Mouse (Mus musculus): Measurements from ENCODE around the gene Bahd1. TPM values are rescaled to one million over a fixed set of nuclear protein-coding genes. Genes with fewer than 3 reads are reported as not detected.

The Bahd1 gene
- polyA plus RNA-seq, 1 experiment from 2014 or later = 6.5 TPM

DNA sequence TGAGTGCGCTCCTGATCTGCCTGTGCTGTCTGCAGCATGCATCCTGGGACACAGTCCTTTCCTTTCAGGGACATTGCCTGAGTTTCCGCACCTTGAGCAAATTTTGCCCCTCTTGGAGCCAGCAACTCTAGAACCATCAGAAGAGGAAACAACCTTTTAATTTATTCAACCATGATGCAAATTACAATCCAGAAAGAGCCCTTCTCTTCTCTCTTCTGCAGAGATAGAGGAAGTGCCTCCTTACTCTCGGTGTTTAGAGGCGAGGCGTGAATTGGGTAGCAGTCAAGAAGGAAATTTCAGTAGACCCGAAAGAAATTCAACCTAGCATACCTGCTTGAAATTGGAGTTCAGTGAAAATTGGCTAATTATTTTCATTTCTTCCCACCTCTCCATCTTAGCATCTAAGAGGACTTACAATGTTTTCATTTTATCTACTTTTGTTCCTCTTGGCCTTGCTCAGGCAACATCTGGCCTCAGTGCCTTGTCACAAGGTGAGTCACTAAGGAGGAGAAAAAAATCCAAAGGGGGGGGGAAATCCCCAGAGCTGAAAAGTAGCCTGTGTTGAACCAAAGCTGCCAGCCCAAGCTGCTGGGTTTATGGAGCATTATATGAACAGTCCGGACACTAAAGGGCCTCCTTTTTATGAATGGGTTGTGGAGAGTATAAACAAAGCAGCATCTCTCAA is 5.4 kb downstream of the Bahd1 start:
- H3K4me3 ChIP-seq (replicated peaks; ENCODE audit: low read length) = no peak overlapping the region
- H3K36me3 ChIP-seq (ENCODE audit: control insufficient read depth, insufficient read depth) = no peaks in the 10 kb centered on the region
- peaks cover 2% of the 10 kb centered on the region for H3K27me3 ChIP-seq (replicated peaks; ENCODE audit: control insufficient read depth, insufficient read depth, low read length)
- H3K4me1 ChIP-seq (replicated peaks; ENCODE audit: control insufficient read depth, insufficient read depth, low read length) = peaks cover 29% of the 10 kb centered on the region
- H3K4me2 ChIP-seq (ENCODE audit: low read length) = no peak overlapping the region
- H3K9ac ChIP-seq (replicated peaks; ENCODE audit: low read depth, low read length) = no peak overlapping the region
- ATAC-seq = no peak
- H3K9me3 ChIP-seq (ENCODE audit: control insufficient read depth, low read length) = no peaks in the 10 kb centered on the region
- WGBS = 71% methylated on average over 7 of the region's 7 CpGs
- no peak overlapping the region for H3K27ac ChIP-seq (ENCODE audit: low read length)

DNA sequence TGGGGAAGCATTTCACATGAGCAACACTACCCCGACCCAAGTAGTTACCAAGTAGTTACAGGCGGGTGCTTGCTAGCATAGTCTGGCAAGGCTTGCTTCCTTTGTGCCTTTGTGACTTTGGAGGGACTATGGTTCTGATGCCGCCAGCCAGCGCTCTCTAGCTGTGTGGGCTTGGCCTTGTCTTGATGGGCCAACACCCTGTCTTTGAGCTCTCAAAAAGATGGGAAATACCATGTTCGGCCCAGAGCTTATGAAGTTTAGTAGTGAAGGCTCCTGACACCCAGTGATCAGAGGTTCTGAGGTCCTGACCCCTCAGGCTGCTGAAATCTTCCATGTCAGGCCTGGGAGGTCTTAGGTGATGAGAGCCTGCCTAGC is 5.9 kb downstream of the Bahd1 start:
- no peak overlapping the region for H3K4me3 ChIP-seq (replicated peaks; ENCODE audit: low read length)
- H3K4me1 ChIP-seq (replicated peaks; ENCODE audit: control insufficient read depth, insufficient read depth, low read length) = peaks cover 26% of the 10 kb centered on the region
- no peak for ATAC-seq
- H3K4me2 ChIP-seq (ENCODE audit: low read length) = no peak overlapping the region
- H3K9ac ChIP-seq (replicated peaks; ENCODE audit: low read depth, low read length) = no peak overlapping the region
- H3K9me3 ChIP-seq (ENCODE audit: control insufficient read depth, low read length) = no peaks in the 10 kb centered on the region
- WGBS = 68% methylated on average over 5 of the region's 5 CpGs
- no peak overlapping the region for H3K27ac ChIP-seq (ENCODE audit: low read length)
- H3K27me3 ChIP-seq (replicated peaks; ENCODE audit: control insufficient read depth, insufficient read depth, low read length) = no peaks in the 10 kb centered on the region
- no peaks in the 10 kb centered on the region for H3K36me3 ChIP-seq (ENCODE audit: control insufficient read depth, insufficient read depth)

DNA sequence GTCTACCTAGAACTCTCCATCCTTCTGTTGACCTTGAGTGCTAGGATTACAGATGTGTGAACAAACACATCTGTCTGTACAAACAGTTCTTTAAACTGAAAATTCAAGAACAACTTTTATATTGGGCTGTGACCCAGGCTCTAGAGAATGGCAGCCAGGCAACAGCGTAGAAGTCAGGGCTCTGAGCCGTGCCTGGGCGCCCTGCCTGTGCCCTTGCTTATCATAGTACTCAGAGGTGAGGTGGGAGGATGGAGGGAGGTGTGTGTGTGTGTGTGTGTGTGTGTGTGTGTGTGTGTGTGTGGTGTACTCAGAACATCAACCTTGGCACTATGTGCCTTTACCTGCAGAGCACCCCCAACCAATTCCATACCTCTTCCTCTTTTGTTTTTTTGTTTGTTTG is 7.6 kb downstream of the Bahd1 start:
- no peak overlapping the region for H3K4me2 ChIP-seq (ENCODE audit: low read length)
- H3K9ac ChIP-seq (replicated peaks; ENCODE audit: low read depth, low read length) = no peak overlapping the region
- H3K4me3 ChIP-seq (replicated peaks; ENCODE audit: low read length) = no peak overlapping the region
- H3K9me3 ChIP-seq (ENCODE audit: control insufficient read depth, low read length) = no peaks in the 10 kb centered on the region
- 91% methylated on average over 3 of the region's 3 CpGs for WGBS
- no peaks in the 10 kb centered on the region for H3K36me3 ChIP-seq (ENCODE audit: control insufficient read depth, insufficient read depth)
- H3K27me3 ChIP-seq (replicated peaks; ENCODE audit: control insufficient read depth, insufficient read depth, low read length) = no peaks in the 10 kb centered on the region
- no peak for ATAC-seq
- H3K27ac ChIP-seq (ENCODE audit: low read length) = no peak overlapping the region
- peaks cover 24% of the 10 kb centered on the region for H3K4me1 ChIP-seq (replicated peaks; ENCODE audit: control insufficient read depth, insufficient read depth, low read length)

DNA sequence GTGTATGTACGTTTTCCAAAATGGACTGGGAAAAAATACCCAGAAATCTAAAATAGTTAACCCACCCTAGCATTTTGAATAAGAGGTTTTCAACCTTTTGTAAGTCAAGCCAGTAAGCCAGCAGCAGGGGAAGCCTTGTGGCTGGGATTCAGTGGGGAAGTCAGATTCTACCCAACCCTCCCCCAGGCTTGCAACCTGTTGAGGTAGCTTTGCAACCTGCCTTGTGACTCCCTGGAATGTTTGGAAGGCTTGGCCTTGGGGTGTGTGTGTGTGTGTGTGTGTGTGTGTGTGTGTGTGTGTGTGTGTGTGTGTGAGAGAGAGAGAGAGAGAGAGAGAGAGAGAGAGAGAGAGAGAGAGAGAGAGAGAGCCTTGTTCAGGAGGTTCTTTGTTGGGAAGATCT is 9.0 kb downstream of the Bahd1 start:
- no peaks in the 10 kb centered on the region for H3K27me3 ChIP-seq (replicated peaks; ENCODE audit: control insufficient read depth, insufficient read depth, low read length)
- no peak overlapping the region for H3K4me3 ChIP-seq (replicated peaks; ENCODE audit: low read length)
- H3K9me3 ChIP-seq (ENCODE audit: control insufficient read depth, low read length) = no peaks in the 10 kb centered on the region
- H3K27ac ChIP-seq (ENCODE audit: low read length) = no peak overlapping the region
- H3K36me3 ChIP-seq (ENCODE audit: control insufficient read depth, insufficient read depth) = no peaks in the 10 kb centered on the region
- no peak overlapping the region for H3K9ac ChIP-seq (replicated peaks; ENCODE audit: low read depth, low read length)
- ATAC-seq = no peak
- H3K4me2 ChIP-seq (ENCODE audit: low read length) = no peak overlapping the region
- peaks cover 23% of the 10 kb centered on the region for H3K4me1 ChIP-seq (replicated peaks; ENCODE audit: control insufficient read depth, insufficient read depth, low read length)
- 55% methylated on average over 1 of the region's 1 CpGs for WGBS

DNA sequence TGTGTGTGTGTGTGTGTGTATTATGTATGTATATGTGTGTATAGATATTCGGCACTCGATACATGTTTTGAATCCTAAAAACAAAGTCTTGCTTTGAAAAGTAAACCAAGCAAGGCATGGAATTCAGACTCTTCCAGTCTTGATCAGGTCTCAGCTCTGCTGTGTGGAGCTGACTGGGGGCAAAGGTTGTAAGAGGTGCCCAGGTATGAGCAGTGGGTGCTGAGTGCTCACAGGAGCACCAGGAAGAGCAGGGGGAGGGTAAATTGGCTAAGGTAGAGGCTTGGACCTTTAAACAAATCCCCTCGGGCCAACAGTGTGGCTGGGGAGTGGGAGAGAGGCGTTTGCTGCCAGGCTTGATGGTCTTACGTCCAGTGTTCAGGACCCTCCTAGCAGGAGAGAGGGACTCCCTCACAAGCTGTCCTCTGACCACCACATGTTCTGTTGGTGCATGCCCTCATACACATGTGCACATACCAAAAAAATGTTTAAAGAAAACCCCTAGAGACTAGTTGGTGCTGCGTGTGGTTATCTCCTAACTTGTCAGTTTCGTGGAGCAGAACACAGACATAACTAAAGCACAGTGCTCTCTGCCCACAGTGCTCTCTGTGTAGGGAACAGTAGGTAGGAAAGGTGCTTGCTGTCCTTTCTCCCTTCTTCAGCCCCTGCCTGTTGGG is 10.6 kb downstream of the Bahd1 start:
- Histone ChIP-seq H3K27ac (ENCODE audit: low read length) (no peak overlapping the region), H3K4me3 (replicated peaks; ENCODE audit: low read length) (no peak overlapping the region), H3K4me2 (ENCODE audit: low read length) (no peak overlapping the region), H3K4me1 (replicated peaks; ENCODE audit: control insufficient read depth, insufficient read depth, low read length) (peaks cover 21% of the 10 kb centered on the region), H3K36me3 (ENCODE audit: control insufficient read depth, insufficient read depth) (no peaks in the 10 kb centered on the region), H3K9ac (replicated peaks; ENCODE audit: low read depth, low read length) (no peak overlapping the region), H3K9me3 (ENCODE audit: control insufficient read depth, low read length) (no peaks in the 10 kb centered on the region), H3K27me3 (replicated peaks; ENCODE audit: control insufficient read depth, insufficient read depth, low read length) (no peaks in the 10 kb centered on the region)
- no peak for ATAC-seq
- 80% methylated on average over 7 of the region's 7 CpGs for WGBS

DNA sequence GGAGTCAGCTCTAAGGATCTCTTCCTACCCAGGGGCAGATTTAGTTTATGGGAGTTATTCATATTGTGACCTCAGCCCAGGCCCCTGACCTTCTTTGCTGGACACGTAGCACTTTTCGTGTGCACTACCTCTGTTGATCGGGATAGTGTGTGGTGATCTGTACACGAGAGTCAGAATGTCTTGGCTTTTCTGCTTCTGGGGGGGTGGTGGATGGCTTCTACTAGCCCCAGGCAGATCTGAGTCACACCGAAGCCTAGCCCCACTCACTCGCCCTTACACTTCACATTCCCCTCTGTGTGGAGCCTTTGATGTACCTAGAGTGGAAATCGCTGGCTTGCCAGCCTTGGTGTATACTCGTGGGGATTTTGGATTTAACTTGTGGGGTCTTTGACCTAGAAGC is 12.5 kb downstream of the Bahd1 start:
- Histone ChIP-seq H3K27me3 (replicated peaks; ENCODE audit: control insufficient read depth, insufficient read depth, low read length) (no peaks in the 10 kb centered on the region), H3K4me1 (replicated peaks; ENCODE audit: control insufficient read depth, insufficient read depth, low read length) (peaks cover 21% of the 10 kb centered on the region), H3K27ac (ENCODE audit: low read length) (no peak overlapping the region), H3K9ac (replicated peaks; ENCODE audit: low read depth, low read length) (no peak overlapping the region), H3K9me3 (ENCODE audit: control insufficient read depth, low read length) (no peaks in the 10 kb centered on the region), H3K4me2 (ENCODE audit: low read length) (no peak overlapping the region), H3K36me3 (ENCODE audit: control insufficient read depth, insufficient read depth) (no peaks in the 10 kb centered on the region), H3K4me3 (replicated peaks; ENCODE audit: low read length) (no peak overlapping the region)
- 78% methylated on average over 8 of the region's 8 CpGs for WGBS
- no peak for ATAC-seq

DNA sequence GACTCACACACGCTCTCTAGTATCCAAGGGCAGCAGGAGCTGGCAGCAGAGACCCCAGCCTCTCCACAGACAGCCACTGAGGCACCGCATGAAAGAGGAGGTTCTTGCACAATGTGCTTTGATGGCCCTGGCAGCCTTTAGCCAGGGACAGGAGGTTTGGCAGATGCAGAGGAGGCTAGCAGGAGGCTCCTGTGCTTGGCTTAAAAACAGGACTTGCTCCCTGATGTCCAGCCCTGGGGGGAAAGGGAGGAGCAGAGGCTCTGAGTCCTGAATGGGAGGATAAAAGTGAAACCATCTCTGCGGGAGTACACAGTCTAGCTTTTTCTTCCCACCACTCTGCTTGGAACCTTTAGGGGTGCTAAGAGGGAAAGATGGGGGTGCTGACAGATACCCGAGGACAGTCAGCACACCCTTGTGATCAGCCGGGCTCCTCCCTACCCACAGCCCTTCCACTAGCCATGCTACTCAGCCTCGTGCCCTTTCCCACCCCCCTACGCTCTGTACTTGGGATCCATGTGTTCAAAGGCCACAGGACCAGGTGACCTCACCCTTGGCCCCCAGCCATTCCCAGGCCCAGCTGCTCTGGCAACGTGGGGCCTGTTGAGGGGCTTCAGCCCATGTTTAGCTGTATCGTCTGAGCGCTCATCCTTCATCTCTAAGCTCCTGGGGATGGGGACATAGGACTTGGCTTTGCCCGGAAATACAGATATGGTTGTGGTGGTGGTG is 13.5 kb downstream of the Bahd1 start:
- 48% methylated on average over 11 of the region's 11 CpGs for WGBS
- H3K4me2 ChIP-seq (ENCODE audit: low read length) = no peak overlapping the region
- H3K27ac ChIP-seq (ENCODE audit: low read length) = peak overlapping the region; percentile 17; the same call in 1 of the 2 replicates

DNA sequence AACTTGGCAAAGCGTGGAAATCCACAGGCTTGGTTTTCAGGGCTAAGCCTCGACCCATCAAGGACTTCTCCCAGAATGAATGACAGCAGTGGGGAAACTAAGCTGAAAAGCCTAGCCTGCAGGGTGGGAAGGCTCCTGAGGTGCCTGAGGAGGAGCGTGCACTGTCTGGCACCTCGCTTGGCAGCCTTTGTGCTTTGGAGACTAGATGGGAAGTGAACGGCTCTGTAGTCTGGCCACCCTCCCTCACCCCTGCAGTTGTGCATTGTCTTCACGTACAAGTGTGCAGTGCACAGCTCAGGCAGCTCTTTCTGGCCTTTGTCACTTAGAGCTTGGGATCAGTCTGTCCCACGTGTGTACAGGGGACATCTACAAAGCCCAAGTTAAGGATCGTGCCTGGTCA is 14.5 kb downstream of the Bahd1 start:
- H3K4me2 ChIP-seq (ENCODE audit: low read length) = no peak overlapping the region
- 21% methylated on average over 8 of the region's 8 CpGs for WGBS
- H3K36me3 ChIP-seq (ENCODE audit: control insufficient read depth, insufficient read depth) = no peaks in the 10 kb centered on the region
- H3K27ac ChIP-seq (ENCODE audit: low read length) = peak overlapping the region; percentile 41
- no peak overlapping the region for H3K4me3 ChIP-seq (replicated peaks; ENCODE audit: low read length)
- H3K27me3 ChIP-seq (replicated peaks; ENCODE audit: control insufficient read depth, insufficient read depth, low read length) = no peaks in the 10 kb centered on the region
- H3K4me1 ChIP-seq (replicated peaks; ENCODE audit: control insufficient read depth, insufficient read depth, low read length) = peaks cover 21% of the 10 kb centered on the region
- no peak overlapping the region for H3K9ac ChIP-seq (replicated peaks; ENCODE audit: low read depth, low read length)
- ATAC-seq = peak; percentile 74
- H3K9me3 ChIP-seq (ENCODE audit: control insufficient read depth, low read length) = no peaks in the 10 kb centered on the region

More for the DNA sequence above, 13.5 kb downstream of the Bahd1 start:
- Histone ChIP-seq H3K27me3 (replicated peaks; ENCODE audit: control insufficient read depth, insufficient read depth, low read length) (no peaks in the 10 kb centered on the region), H3K9ac (replicated peaks; ENCODE audit: low read depth, low read length) (peak overlapping the region; percentile 23; the same call in 1 of the 2 replicates), H3K9me3 (ENCODE audit: control insufficient read depth, low read length) (no peaks in the 10 kb centered on the region), H3K4me1 (replicated peaks; ENCODE audit: control insufficient read depth, insufficient read depth, low read length) (peaks cover 21% of the 10 kb centered on the region), H3K36me3 (ENCODE audit: control insufficient read depth, insufficient read depth) (no peaks in the 10 kb centered on the region), H3K4me3 (replicated peaks; ENCODE audit: low read length) (no peak overlapping the region)
- peak; percentile 22; the same call in 1 of the 2 replicates for ATAC-seq

DNA sequence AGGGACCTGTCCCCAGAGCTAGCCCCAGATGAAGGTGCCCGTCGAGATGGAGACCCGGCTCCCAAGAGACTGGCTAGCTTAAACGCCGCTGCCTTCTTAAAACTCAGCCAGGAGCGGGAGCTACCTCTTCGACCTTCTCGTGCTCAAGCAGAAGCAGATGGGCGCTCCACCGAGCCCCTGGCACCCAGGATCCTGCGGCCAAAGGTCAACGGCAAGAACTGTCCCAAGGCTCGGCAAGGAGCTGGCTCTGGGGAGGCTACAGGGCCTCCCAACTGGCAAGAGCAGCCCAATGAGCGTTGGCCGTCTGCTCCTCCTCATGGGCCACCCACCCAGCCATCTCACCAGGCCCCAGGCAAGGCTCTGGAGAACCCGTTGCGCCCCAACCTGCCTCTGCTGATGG is 16.3 kb downstream of the Bahd1 start:
- peaks cover 4% of the 10 kb centered on the region; the same call in 1 of the 2 replicates for H3K36me3 ChIP-seq (ENCODE audit: control insufficient read depth, insufficient read depth)
- no peak overlapping the region for H3K27ac ChIP-seq (ENCODE audit: low read length)
- H3K27me3 ChIP-seq (replicated peaks; ENCODE audit: control insufficient read depth, insufficient read depth, low read length) = no peaks in the 10 kb centered on the region
- H3K4me1 ChIP-seq (replicated peaks; ENCODE audit: control insufficient read depth, insufficient read depth, low read length) = peaks cover 21% of the 10 kb centered on the region
- no peak overlapping the region for H3K4me2 ChIP-seq (ENCODE audit: low read length)
- no peak for ATAC-seq
- no peaks in the 10 kb centered on the region for H3K9me3 ChIP-seq (ENCODE audit: control insufficient read depth, low read length)
- 93% methylated on average over 17 of the region's 17 CpGs for WGBS
- no peak overlapping the region for H3K9ac ChIP-seq (replicated peaks; ENCODE audit: low read depth, low read length)
- no peak overlapping the region for H3K4me3 ChIP-seq (replicated peaks; ENCODE audit: low read length)
